Mouse (Mus musculus): ENCODE measurements around the gene Lyrm7. TPM values are rescaled to one million over a fixed set of nuclear protein-coding genes. Genes with fewer than 3 reads are reported as not detected.

Gene Lyrm7
- polyA plus RNA-seq, 1 experiment from 2014 or later: 7.7 TPM

DNA sequence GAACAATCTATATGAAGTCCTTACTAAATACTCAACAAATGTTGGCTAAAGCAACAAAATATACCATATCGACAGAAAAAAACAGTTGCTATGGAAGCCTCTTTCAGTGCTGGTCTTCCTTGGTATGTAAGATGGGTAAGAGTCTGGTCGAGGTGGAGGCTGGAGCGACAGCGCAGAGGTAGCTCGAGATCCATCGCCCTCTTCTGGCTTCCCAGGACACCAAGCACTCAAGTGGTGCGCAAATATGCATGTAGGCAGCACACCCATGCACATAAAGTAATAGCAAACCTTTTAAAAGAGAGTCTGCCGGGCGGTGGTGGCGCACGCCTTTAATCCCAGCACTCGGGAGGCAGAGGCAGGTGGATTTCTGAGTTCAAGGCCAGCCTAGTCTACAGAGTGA lies 9.1 kb downstream of the Lyrm7 start:
- WGBS: 94% methylated on average over 12 of the region's 12 CpGs
- ATAC-seq (replicated peaks; ENCODE audit: low FRiP score, low read depth): no peak

DNA sequence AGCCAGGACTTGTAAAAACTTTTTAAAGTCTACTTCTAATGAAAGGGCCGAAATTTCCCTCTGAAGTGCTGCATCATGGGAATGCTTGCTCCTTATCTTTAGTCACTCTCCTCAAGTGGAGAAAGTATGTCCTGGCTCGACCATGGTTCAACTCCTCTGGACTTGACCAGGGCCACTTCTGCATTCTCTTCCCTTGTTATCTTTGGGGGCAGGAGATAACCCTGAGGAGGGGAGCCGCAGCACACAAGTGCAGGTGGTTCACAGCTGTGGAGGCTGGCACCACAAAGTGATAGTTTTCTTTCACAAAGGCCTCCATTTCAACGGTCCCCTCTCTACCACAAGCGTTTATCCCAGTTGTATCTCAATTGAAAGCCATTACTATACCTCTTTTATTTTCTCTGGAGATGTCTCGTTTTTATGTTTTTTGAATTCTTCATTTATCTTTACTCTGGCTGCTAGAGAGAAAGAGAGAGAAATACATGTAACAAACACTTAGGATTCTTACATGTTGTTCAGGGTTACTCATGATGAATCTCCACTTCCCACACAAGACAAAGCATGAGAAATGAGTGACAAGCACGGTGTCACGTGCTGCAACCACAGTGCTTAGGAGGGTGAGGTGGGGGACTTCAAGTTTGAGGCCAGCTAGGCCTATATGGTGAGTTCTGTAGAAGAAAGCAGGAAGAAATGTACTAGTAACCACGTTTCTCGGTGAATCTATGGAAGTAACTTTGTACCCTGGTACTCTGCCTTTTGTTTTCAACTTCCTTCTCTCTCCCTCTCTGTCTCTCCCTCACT lies 10.6 kb downstream of the Lyrm7 start:
- TF ChIP-seq CTCF (IDR thresholded peaks at IDR 0.05; ENCODE audit: low read depth): no peak
- Histone ChIP-seq H3K4me2 (ENCODE audit: low read length) (no peak overlapping the region), H3K9ac (ENCODE audit: low read depth, low read length) (no peak overlapping the region), H3K27me3 (ENCODE audit: insufficient read depth, low read length) (no peaks in the 10 kb centered on the region), H3K4me1 (replicated peaks; ENCODE audit: insufficient read depth, low read length) (no peaks in the 10 kb centered on the region), H3K4me3 (replicated peaks; ENCODE audit: low read depth, low read length) (no peak overlapping the region), H3K9me3 (replicated peaks; ENCODE audit: low read length) (no peaks in the 10 kb centered on the region), H3K36me3 (ENCODE audit: insufficient read depth, low read length) (no peaks in the 10 kb centered on the region), H3K27ac (no peak overlapping the region)
- WGBS: 85% methylated on average over 10 of the region's 10 CpGs
- no peak for DNase-seq (ENCODE audit: low spot score)
- no peak for ATAC-seq (replicated peaks; ENCODE audit: low FRiP score, low read depth)

More for the DNA sequence above, 9.1 kb downstream of the Lyrm7 start:
- no peaks in the 10 kb centered on the region for H3K36me3 ChIP-seq (ENCODE audit: insufficient read depth, low read length)
- H3K9ac ChIP-seq (ENCODE audit: low read depth, low read length): no peak overlapping the region
- no peaks in the 10 kb centered on the region for H3K9me3 ChIP-seq (replicated peaks; ENCODE audit: low read length)
- no peaks in the 10 kb centered on the region for H3K4me1 ChIP-seq (replicated peaks; ENCODE audit: insufficient read depth, low read length)
- no peak overlapping the region for H3K4me2 ChIP-seq (ENCODE audit: low read length)
- DNase-seq (ENCODE audit: low spot score): no peak
- H3K27ac ChIP-seq: no peak overlapping the region
- H3K4me3 ChIP-seq (replicated peaks; ENCODE audit: low read depth, low read length): no peak overlapping the region
- no peak for TF ChIP-seq CTCF (IDR thresholded peaks at IDR 0.05; ENCODE audit: low read depth)
- no peaks in the 10 kb centered on the region for H3K27me3 ChIP-seq (ENCODE audit: insufficient read depth, low read length)

DNA sequence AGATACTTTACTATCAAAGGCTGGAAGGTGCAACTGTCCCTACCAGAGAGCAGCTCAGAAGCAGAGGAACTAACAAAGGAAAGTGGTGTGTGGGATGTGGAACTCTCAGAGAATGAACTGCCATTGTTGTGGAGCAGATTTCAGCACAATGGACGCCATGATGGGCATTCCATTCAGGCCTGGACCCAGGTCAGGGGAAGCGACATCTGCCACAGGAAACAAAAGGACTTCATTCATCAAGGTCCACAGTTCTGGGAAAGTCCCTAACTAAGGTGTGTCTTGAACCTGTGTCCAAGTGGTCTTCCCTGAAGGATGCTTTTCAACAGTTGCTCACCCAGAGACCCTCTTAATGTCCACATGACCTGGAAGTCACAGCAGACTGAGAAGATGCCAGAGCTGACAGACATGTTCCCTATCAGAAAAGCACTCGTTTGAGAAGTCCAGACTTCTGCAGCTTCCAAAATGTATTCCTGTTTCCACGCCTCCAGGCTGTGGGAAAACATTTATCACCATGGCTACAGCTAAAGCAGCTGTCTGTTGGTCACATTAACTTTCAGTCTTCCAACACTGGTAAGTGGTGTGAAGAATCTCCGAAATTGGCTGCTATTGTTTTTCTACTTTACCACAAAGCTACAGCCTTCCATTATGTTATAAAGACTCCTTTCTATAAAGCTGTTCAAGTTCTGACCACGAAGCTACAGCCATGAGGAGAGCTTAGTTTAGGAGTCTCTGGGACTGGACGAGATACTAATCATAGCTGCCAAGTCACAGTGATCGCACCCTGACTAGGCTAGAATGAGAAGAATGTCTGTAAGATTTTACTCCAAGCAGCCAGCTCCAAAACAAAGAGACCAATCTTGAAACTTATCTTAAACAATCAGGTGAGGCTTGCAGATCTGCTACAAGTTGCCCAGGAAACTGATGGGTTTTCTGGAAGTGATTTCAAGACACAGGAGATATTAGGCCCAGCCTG lies 15.0 kb downstream of the Lyrm7 start:
- WGBS: 55% methylated on average over 8 of the region's 8 CpGs
- ATAC-seq (replicated peaks; ENCODE audit: low FRiP score, low read depth): no peak
- no peaks in the 10 kb centered on the region for H3K9me3 ChIP-seq (replicated peaks; ENCODE audit: low read length)
- H3K4me1 ChIP-seq (replicated peaks; ENCODE audit: insufficient read depth, low read length): no peaks in the 10 kb centered on the region
- H3K4me3 ChIP-seq (replicated peaks; ENCODE audit: low read depth, low read length): no peak overlapping the region
- DNase-seq (ENCODE audit: low spot score): no peak
- TF ChIP-seq CTCF (IDR thresholded peaks at IDR 0.05; ENCODE audit: low read depth): no peak
- no peak overlapping the region for H3K9ac ChIP-seq (ENCODE audit: low read depth, low read length)
- no peaks in the 10 kb centered on the region for H3K27me3 ChIP-seq (ENCODE audit: insufficient read depth, low read length)
- H3K36me3 ChIP-seq (ENCODE audit: insufficient read depth, low read length): no peaks in the 10 kb centered on the region
- no peak overlapping the region for H3K27ac ChIP-seq
- H3K4me2 ChIP-seq (ENCODE audit: low read length): no peak overlapping the region

DNA sequence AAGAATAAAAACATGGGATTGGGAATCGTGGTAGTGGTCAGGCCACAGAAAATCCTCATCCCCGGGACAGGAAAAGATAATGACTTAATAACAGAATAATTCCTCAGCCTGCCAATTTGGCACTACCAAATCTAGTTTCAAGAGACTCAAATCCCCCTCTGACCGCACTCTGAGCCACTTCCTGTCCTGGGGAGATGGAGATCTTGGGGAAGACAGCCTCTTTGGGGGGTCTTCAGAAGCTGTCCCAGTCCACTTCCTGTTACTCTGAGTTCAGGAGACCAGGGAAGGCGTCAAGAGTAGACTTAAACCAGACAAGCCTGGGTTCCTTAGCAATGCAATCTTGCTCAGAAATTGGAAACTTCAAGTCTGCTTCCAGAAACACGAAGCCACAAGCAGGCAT lies 15.8 kb downstream of the Lyrm7 start:
- TF ChIP-seq CTCF (IDR thresholded peaks at IDR 0.05; ENCODE audit: low read depth): no peak
- no peaks in the 10 kb centered on the region for H3K4me1 ChIP-seq (replicated peaks; ENCODE audit: insufficient read depth, low read length)
- DNase-seq (ENCODE audit: low spot score): no peak
- no peaks in the 10 kb centered on the region for H3K27me3 ChIP-seq (ENCODE audit: insufficient read depth, low read length)
- H3K9ac ChIP-seq (ENCODE audit: low read depth, low read length): no peak overlapping the region
- H3K4me2 ChIP-seq (ENCODE audit: low read length): no peak overlapping the region
- no peak for ATAC-seq (replicated peaks; ENCODE audit: low FRiP score, low read depth)
- H3K36me3 ChIP-seq (ENCODE audit: insufficient read depth, low read length): no peaks in the 10 kb centered on the region
- WGBS: 81% methylated on average over 5 of the region's 5 CpGs
- no peak overlapping the region for H3K4me3 ChIP-seq (replicated peaks; ENCODE audit: low read depth, low read length)
- no peaks in the 10 kb centered on the region for H3K9me3 ChIP-seq (replicated peaks; ENCODE audit: low read length)
- H3K27ac ChIP-seq: no peak overlapping the region

DNA sequence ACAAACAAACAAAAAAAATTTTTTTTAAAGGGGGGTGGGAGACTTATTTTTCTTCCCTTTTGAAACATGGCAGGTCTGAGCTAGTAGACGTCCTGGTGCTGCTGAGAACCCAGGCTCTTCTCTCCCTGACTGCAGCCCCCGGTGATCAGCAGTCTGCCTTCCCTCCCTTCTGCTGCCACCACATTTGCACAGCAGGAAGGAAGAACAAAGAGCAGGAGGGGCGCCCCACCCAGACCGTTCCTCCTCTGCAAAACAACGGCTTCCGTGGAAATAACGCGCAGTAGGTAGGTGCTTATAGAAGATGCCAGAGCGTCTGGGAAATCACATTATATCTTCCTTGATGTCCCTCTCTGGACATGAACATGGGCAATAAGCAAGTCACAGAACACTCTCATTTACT lies 16.3 kb downstream of the Lyrm7 start:
- 69% methylated on average over 9 of the region's 9 CpGs for WGBS

DNA sequence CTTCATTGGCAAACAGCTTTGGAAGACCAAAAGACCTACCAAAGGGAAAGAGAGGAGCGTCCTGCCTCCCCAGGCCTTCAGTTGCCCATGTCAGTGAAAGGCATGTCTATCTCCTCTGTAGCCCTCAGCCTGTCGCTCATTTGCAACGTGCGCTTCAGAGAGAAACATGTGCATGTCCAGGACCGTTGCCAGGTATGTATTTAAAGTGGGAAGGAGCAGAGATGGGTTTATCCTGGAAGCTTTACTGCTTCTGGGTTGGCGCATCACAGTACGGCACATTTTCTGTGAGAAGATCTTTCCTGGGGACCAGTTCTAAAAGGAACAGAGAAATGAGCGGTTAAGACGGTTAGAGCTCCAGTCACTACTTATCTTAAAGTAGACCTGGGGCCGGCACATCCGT lies 19.8 kb downstream of the Lyrm7 start:
- Histone ChIP-seq H3K4me2 (ENCODE audit: low read length) (no peak overlapping the region), H3K9ac (ENCODE audit: low read depth, low read length) (no peak overlapping the region), H3K27ac (no peak overlapping the region), H3K9me3 (replicated peaks; ENCODE audit: low read length) (no peaks in the 10 kb centered on the region), H3K36me3 (ENCODE audit: insufficient read depth, low read length) (no peaks in the 10 kb centered on the region), H3K4me1 (replicated peaks; ENCODE audit: insufficient read depth, low read length) (no peaks in the 10 kb centered on the region), H3K4me3 (replicated peaks; ENCODE audit: low read depth, low read length) (no peak overlapping the region), H3K27me3 (ENCODE audit: insufficient read depth, low read length) (no peaks in the 10 kb centered on the region)
- WGBS: 91% methylated on average over 11 of the region's 11 CpGs
- no peak for ATAC-seq (replicated peaks; ENCODE audit: low FRiP score, low read depth)
- no peak for TF ChIP-seq CTCF (IDR thresholded peaks at IDR 0.05; ENCODE audit: low read depth)
- no peak for DNase-seq (ENCODE audit: low spot score)

More for the DNA sequence above, 16.3 kb downstream of the Lyrm7 start:
- DNase-seq (ENCODE audit: low spot score): no peak
- Histone ChIP-seq H3K9me3 (replicated peaks; ENCODE audit: low read length) (no peaks in the 10 kb centered on the region), H3K36me3 (ENCODE audit: insufficient read depth, low read length) (no peaks in the 10 kb centered on the region), H3K4me3 (replicated peaks; ENCODE audit: low read depth, low read length) (no peak overlapping the region), H3K4me2 (ENCODE audit: low read length) (no peak overlapping the region), H3K9ac (ENCODE audit: low read depth, low read length) (no peak overlapping the region), H3K27ac (no peak overlapping the region), H3K27me3 (ENCODE audit: insufficient read depth, low read length) (no peaks in the 10 kb centered on the region), H3K4me1 (replicated peaks; ENCODE audit: insufficient read depth, low read length) (no peaks in the 10 kb centered on the region)
- no peak for TF ChIP-seq CTCF (IDR thresholded peaks at IDR 0.05; ENCODE audit: low read depth)
- ATAC-seq (replicated peaks; ENCODE audit: low FRiP score, low read depth): no peak
